Mouse (Mus musculus): ENCODE results near the gene Hmcn1. TPM values are rescaled to one million over a fixed set of nuclear protein-coding genes. Genes with fewer than 3 reads are reported as not detected.

Hmcn1 gene
- 10 to 100 TPM; 12.3 to 20.5 TPM for total RNA-seq (2021)
- long read RNA-seq, experiment 1, result 0 reads
- long read RNA-seq, experiment 2, partial matches to known transcripts, result 4 of 8 reads
- long read RNA-seq, experiment 2, other reads (novel, unspliced or antisense), result 3 of 8 reads

GRCm38 (mm10) chr1:150993162-150994064 is at the start of gene Hmcn1:
Hmcn1 (minus strand) TSS chr1:150993435.
- DNase-seq (ENCODE audit: low spot score in 2 of 2), result peak in 1 of 2 experiments; percentile 3

DNA sequence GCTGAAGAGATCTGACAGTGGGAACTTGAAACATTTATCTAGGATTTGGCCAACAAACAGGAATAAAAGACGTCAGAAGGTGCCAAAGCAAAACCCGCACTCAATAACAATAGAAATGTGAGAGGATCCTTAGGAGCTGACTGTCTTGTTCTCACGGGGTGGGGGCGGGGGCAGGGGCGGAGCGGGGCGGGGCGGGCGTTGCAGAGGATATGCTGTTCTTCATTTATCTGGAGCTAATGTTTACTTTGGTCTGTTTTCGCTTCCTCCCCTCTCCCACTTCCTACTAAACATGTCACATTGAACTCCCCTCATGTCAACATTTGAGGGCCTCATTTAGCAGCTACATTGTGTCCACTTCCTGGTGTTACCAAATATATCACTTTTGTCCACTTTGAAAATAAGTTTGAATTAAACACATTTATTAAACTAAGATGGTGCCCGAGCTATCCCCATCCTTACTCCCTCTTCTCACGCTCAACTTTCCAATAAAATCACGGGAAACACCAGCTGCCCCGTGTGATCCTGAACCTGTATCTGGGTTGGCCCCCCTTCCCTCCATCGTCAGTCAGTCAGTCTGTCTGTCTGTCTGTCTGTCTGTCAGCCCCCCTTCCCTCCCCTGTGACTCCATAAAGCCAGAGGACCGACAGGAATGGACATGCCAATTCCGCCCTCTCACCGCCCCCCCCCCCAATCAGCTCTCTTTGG is 47.9 kb upstream of the Hmcn1 start:
- no peak for DNase-seq (ENCODE audit: low spot score in 2 of 2)

GRCm38 (mm10) chr1:151040290-151040689 is 47.1 kb upstream of the Hmcn1 start:
- DNase-seq (ENCODE audit: low spot score in 2 of 2), result no peak

GRCm38 (mm10) chr1:151039189-151039588 is 46.0 kb upstream of the Hmcn1 start:
- DNase-seq (ENCODE audit: low spot score in 2 of 2), result no peak

DNA sequence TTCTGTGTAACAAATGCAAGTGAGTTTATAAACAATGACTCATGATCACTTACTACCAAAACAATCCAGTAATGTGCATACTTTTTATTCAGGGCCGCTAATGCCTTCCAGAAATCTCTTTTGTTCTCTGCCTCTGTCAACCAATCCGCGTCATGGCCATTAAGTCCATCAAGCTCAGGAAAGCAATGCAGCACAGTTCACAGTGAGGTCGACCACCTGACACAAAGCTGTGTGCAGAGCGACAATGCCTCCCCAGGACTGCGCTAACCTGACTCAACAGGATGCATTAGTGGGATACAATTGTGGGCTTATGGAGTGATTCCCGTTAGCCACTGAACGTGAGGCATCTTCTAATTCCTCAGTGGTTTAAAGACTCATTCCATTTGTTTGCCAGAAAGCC is 45.3 kb upstream of the Hmcn1 start:
- DNase-seq (ENCODE audit: low spot score in 2 of 2), result no peak

- no peak for DNase-seq (ENCODE audit: low spot score in 2 of 2)
Observed at GRCm38 (mm10) chr1:151036405-151036985, 43.3 kb upstream of the Hmcn1 start.

- no peak for DNase-seq (ENCODE audit: low spot score in 2 of 2)
Observed at GRCm38 (mm10) chr1:151035766-151036165, 42.5 kb upstream of the Hmcn1 start.

- DNase-seq (ENCODE audit: low spot score in 2 of 2), result peak in 1 of 2 experiments; percentile 19
Observed at GRCm38 (mm10) chr1:151034993-151035592, 41.9 kb upstream of the Hmcn1 start.

- no peak for DNase-seq (ENCODE audit: low spot score in 2 of 2)
Observed at GRCm38 (mm10) chr1:151033291-151033690, 40.1 kb upstream of the Hmcn1 start.

GRCm38 (mm10) chr1:151031581-151031980 is 38.3 kb upstream of the Hmcn1 start:
- no peak for DNase-seq (ENCODE audit: low spot score in 2 of 2)

DNA sequence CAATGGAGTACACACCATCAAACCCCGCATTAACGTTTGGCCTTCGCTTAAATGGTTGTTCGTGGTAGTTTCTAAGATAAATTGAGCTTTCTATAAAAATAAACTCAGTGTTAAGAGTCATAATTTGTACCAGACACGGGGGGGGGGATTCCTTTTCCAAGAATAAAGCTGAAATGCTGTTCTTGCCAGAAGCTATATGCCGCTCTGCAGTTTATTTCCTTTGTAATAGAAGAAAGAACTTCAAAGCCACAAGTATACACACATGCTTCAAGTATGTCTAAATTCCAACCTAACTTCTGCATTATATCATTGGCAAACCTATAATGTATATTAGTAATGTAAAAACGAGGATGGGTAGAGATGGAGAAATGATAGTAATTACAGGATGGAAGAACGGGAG is 37.9 kb upstream of the Hmcn1 start:
- DNase-seq (ENCODE audit: low spot score in 2 of 2), result no peak

GRCm38 (mm10) chr1:151025049-151025773 is 32.0 kb upstream of the Hmcn1 start:
- DNase-seq (ENCODE audit: low spot score in 2 of 2), result no peak

DNA sequence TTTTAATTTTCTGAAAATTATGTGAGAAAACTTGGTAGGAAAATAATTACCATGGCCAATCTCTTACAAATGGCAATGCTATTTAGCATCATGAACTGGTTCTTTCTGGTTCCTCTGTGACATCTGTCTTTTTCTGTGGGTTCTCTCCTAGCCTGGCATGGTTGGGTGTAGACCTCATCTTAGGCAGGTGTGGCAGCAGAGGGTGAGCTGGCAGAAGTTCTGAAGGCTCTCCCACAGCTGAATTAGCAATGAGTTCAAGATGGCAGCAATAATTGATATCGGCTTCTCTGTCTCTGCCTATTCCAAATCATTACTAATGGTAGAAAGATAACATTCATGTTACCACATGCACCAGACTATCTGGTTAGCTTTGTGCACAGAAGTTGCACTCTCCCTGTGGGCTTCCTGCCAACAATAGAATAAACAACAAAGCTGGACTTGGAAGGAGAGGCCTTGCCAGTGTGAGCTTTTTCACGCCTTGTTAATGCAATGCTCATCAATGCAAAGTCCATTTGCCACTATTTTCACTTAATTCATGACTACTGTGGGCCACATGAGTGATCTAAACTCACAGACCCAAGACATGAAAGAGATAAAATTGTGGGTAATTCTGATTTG is 26.1 kb upstream of the Hmcn1 start:
- no peak for DNase-seq (ENCODE audit: low spot score in 2 of 2)

DNA sequence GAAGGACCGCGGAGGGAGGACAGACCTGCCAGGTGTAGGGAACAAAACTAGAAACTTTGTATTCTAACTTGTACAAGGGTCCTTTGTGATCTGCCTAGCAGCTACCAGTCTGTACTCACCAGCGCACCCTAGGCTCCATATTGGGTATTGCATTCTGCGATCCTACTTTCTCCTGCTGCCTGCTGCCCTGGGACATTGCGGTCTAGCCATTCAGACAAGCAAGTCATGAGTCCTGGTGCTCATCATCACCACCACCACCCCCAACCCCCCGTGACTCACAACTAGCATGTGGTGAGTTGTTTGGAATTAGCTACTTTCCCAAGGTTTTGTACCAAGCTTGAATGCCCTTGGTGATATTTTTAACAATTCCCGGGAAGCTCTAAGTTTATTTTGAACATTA is 17.8 kb upstream of the Hmcn1 start:
- DNase-seq (ENCODE audit: low spot score in 2 of 2), result peak in 1 of 2 experiments; percentile 41

DNA sequence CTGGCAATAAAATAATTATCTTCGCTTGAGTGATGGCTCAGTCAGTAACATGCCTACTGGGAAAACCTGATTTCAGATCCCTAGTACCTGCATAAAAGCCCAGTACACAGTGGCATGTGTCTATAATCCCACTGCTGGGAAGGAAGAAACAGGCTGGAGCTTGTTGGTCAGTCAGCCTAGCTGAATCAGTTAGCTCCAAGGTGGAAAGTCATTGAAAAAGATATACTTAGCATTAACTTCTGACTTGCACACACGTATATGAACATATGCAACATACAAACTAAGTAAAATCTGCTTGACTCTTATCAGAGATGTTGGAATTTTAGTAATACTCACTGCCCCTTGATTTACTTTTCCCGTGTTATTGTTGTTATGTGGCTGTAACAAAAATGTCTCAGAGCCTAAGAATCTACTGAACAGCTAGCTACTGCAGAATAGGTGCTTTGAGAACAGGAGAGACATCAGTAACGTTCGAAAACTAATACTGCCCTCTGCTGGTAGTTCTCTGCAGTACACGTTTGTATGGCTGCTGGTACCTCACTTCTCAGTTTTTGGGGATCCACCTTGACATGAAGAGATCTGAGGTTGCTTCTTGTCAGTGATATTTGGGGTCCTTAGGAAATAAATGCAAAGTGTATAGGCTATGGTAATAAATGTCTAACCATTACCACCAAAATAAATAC is 16.0 kb upstream of the Hmcn1 start:
- DNase-seq (ENCODE audit: low spot score in 2 of 2), result no peak

DNA sequence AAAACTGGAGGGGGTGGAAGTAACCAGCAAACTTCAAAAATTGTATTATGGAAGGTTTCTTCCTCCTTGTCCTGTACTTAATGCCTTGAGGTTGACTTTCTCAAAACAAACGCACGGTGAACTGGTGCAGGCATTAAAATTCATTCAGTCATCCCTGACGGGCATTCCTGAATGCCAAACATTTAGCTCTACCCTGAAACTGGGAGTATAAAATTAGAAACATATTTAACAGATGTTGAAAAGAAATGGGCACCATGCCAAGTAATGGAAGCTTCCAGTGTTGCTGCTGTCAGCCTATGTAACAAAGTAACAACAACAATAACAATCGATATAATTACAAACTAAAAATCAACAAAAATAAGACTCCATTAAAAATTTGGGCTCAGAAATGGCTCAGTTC is 14.5 kb upstream of the Hmcn1 start:
- no peak for DNase-seq (ENCODE audit: low spot score in 2 of 2)

DNA sequence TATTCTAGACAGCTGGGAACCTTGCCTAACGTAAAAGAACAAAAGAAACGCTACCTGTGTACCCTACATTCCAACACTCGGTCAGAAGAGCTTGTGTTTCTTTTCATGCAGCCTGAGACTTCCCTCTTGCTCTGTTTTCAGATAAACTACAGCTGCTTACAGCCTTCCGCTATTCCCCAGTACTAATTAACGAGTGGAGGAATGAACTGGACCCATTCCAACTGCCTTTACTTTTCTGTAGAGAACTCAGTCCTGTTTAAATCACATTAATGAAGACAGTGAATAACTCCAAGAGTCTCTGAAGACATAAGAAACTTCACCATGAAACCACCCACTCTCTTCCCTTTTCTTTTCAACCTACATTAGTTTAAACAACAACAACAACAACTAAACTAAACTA is 10.8 kb upstream of the Hmcn1 start:
- no peak for DNase-seq (ENCODE audit: low spot score in 2 of 2)

GRCm38 (mm10) chr1:151001868-151002428 is 8.7 kb upstream of the Hmcn1 start:
- DNase-seq (ENCODE audit: low spot score in 2 of 2), result no peak

DNA sequence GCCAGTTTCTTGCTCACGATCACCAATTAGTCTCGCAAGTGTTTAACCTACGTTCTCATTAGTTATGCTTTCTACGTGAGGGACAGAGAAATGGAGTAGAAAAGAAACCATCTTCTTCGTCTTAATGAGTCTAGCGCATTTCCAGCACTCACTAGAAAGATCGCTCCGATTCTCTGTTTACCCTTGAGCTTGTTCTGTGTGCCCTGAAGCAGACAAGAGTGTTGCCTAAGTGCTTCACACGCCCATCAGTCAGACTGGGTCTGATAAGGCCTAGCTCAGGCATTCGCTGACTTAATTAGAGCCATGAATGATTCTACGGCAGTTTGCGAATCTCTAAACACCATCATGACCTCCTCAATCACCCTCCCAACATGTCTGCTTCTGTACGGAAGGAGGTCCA is 7.5 kb upstream of the Hmcn1 start:
- no peak for DNase-seq (ENCODE audit: low spot score in 2 of 2)
